Mouse (Mus musculus) limb, embryonic 14.5 days (tissue): ENCODE measurements around the gene Gm20388. TPM values are rescaled to one million over a fixed set of nuclear protein-coding genes. Genes with fewer than 3 reads are reported as not detected.

Source experiments
- ATAC-seq: fragments of 200-750 bp; cut with Nextera tagmentation; 2 replicates; pipeline ENCODE4 v1.8.0; 2017; ENCODE audit warnings: low read depth, moderate number of reproducible peaks, moderate TSS enrichment; ENCODE audit not compliant: low FRiP score
- DNase-seq: peaks from one replicate; pipeline ENCODE4 v3.0.0-alpha.2; 2015; ENCODE audit warnings: low spot score
- H3K27ac ChIP-seq: fragments of 300-500 bp; sonication (generic); replicated peaks from 2 replicates; pipeline ENCODE4 v1.5.1; 2014; ENCODE audit warnings: low read depth, mild to moderate bottlenecking, low read length, moderate library complexity, mixed read lengths
- H3K27me3 ChIP-seq: fragments of 300-500 bp; sonication (generic); 2 replicates; pipeline ENCODE4 v1.6.1; 2014; ENCODE audit warnings: low read length, mixed read lengths; ENCODE audit not compliant: control insufficient read depth, insufficient read depth
- H3K36me3 ChIP-seq: fragments of 300-500 bp; sonication (generic); 2 replicates; pipeline ENCODE4 v1.6.1; 2014; ENCODE audit warnings: mild to moderate bottlenecking, low read length, moderate library complexity, mixed read lengths; ENCODE audit not compliant: control insufficient read depth, insufficient read depth
- H3K4me1 ChIP-seq: fragments of 300-500 bp; sonication (generic); 2 replicates; pipeline ENCODE4 v1.6.1; 2014; ENCODE audit warnings: antibody characterized with exemption, low read length, mixed read lengths; ENCODE audit not compliant: control insufficient read depth, insufficient read depth
- H3K4me2 ChIP-seq: fragments of 300-500 bp; sonication (generic); replicated peaks from 2 replicates; pipeline ENCODE4 v1.6.1; 2014; ENCODE audit warnings: low read depth, mild to moderate bottlenecking, low read length, moderate library complexity; ENCODE audit not compliant: severe bottlenecking
- H3K4me3 ChIP-seq: fragments of 300-500 bp; sonication (generic); replicated peaks from 2 replicates; pipeline ENCODE4 v1.5.1; 2014; ENCODE audit warnings: low read length
- H3K9ac ChIP-seq: fragments of 300-500 bp; sonication (generic); 2 replicates; pipeline ENCODE4 v1.6.1; 2014; ENCODE audit warnings: mild to moderate bottlenecking, low read depth, low read length, moderate library complexity; ENCODE audit not compliant: severe bottlenecking
- H3K9me3 ChIP-seq: fragments of 300-500 bp; sonication (generic); 2 replicates; pipeline ENCODE4 v1.6.1; 2016; ENCODE audit warnings: low read length; ENCODE audit not compliant: control insufficient read depth
- POLR2A ChIP-seq: fragments of 200-500 bp; IDR thresholded peaks from 2 replicates; pipeline ENCODE4 v1.8.0; 2012; ENCODE audit warnings: inconsistent platforms, mild to moderate bottlenecking, moderate library complexity, borderline replicate concordance; ENCODE audit not compliant: insufficient read depth, insufficient read length; ENCODE audit errors: extremely low read depth
- WGBS: fragments of 180-500 bp; shearing (Covaris S2); extraction: QIAGEN DNeasy Blood & Tissue Kit; methylation state at CpG from one replicate; pipeline ENCODE4 v1.1.7; 2014; 5-methylcytosine and 5-hydroxymethylcytosine counted together
- polyA plus RNA-seq, 2 experiments: library from polyadenylated mRNA; depleted of rRNA in 1 of 2; stranded (reverse) in 1 of 2; unstranded in 1 of 2; fragments of >200 nt; fragmentation: Nextera tagmentation in 1 of 2; extraction: Ambion mirVana in 1 of 2; gene quantifications; 2 replicates each; pipeline versions ENCODE4 v1.2.1 to v1.2.3; 2012 to 2014

The Gm20388 gene
- polyA plus RNA-seq, 2 experiments = 1.9 to 49.9 TPM

DNA sequence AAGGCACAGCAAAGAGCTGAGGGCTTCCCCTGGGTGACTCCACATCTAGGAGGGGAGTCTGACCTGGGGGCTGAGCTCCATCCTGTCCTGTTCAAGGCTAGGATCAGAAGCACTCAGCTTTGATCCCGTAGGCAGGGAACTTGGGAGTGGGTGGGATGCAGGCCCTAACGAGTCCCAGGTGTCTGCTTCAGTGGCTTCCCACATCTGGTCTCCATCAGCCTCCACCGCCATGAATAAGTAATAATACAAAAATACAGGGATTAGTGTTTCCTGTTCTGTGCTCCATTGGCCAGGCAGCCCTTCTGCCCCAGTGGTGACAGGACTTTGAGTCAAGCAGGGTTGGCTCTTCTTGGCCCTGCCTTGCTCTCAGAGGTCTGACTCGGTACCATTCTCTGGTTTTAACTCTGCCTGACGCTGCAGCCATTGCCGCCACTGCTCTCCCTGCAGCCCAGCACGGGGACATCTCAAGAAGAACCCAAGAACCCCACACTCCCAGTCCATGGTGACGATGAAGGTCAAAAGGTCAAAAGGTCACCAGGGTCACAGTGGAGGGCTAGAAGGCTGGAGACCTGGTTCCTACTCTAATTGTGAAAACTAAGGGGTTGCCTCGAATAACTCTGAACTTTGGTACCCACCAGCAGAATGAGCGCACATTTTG lies 2747.6 kb downstream of the Gm20388 start:
- TF ChIP-seq POLR2A = no peak
- Histone ChIP-seq H3K27ac (peak overlapping the region; percentile 70), H3K9ac (no peak overlapping the region), H3K27me3 (no peaks in the 10 kb centered on the region), H3K4me3 (no peak overlapping the region), H3K4me1 (peaks cover 52% of the 10 kb centered on the region), H3K9me3 (no peaks in the 10 kb centered on the region), H3K36me3 (no peaks in the 10 kb centered on the region), H3K4me2 (peak overlapping the region; percentile 27; the same call in 1 of the 2 replicates)
- WGBS = 18% methylated on average over 10 of the region's 10 CpGs
- DNase-seq = peak; percentile 84
- ATAC-seq = peak; percentile 72

DNA sequence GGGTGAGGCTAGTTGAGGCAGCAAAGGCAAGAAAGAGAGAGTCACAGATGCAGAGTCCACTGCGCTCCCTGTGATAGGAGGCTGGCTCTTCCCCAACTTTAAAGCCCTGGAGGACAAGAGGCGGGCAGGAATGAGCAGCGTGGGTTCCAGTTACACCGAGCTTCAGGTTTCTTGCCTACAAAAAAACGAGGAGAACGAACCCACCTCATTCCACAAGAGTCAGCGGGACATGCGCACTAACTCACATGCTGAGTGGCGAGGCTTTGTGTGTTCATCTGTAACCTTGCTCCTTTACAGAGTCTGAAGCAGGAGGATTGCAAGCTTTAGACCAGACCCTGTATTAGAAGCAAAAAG lies 2748.1 kb downstream of the Gm20388 start:
- Histone ChIP-seq H3K4me2 (peak overlapping the region; percentile 27), H3K27me3 (no peaks in the 10 kb centered on the region), H3K4me1 (peaks cover 50% of the 10 kb centered on the region), H3K36me3 (no peaks in the 10 kb centered on the region), H3K9ac (no peak overlapping the region), H3K27ac (peak overlapping the region; percentile 70), H3K9me3 (no peaks in the 10 kb centered on the region), H3K4me3 (no peak overlapping the region)
- ATAC-seq (peak; percentile 48), DNase-seq (peak; percentile 56)
- 13% methylated on average over 9 of the region's 9 CpGs for WGBS
- no peak for TF ChIP-seq POLR2A

DNA sequence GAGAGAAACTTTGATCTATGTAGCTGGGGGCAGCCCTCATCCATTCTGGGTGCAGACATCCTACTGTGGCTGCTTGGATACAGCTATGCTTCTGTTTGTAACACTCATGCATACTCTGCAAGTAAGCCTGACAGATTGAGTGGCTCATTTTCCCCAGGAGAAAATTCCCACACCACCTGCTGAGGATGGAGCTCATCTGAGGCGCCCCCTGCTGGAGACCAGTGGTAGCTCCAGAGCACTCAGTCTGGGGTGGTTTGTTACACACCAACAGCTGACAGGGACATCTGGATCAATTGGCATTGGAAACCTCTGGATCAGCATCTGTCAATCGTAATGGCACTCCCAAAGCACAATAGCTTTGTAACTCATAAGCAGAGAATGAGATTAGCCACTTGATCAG lies 2749.4 kb downstream of the Gm20388 start:
- Histone ChIP-seq H3K36me3 (no peaks in the 10 kb centered on the region), H3K4me3 (no peak overlapping the region), H3K4me1 (peaks cover 62% of the 10 kb centered on the region), H3K9me3 (no peaks in the 10 kb centered on the region), H3K27ac (no peak overlapping the region), H3K9ac (no peak overlapping the region), H3K4me2 (0 out of 2 replicates have a peak overlapping the region, but pooled peaks have one; percentile 2), H3K27me3 (no peaks in the 10 kb centered on the region)
- 76% methylated on average over 2 of the region's 2 CpGs for WGBS
- no peak for TF ChIP-seq POLR2A
- ATAC-seq = no peak
- no peak for DNase-seq

DNA sequence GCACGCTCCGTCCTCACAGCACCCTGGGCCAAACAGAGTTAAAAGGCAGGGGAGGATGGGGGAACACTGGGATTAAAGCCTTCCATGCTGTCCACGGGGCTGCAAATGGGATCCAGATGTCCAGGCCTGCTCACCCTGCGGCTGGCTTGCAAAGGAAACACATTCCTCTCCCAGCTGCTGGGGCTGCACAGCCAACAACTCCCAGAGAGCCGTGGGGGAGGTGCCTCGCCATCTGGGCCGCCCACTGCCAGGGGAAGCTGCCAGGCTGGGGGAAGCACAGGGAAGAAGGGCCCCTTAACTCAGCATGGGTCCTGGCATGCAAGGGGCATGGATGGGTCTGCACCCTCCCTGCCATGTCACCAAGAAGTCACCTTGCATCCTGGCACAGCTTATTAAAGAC lies 2750.5 kb downstream of the Gm20388 start:
- peak; percentile 66 for ATAC-seq

DNA sequence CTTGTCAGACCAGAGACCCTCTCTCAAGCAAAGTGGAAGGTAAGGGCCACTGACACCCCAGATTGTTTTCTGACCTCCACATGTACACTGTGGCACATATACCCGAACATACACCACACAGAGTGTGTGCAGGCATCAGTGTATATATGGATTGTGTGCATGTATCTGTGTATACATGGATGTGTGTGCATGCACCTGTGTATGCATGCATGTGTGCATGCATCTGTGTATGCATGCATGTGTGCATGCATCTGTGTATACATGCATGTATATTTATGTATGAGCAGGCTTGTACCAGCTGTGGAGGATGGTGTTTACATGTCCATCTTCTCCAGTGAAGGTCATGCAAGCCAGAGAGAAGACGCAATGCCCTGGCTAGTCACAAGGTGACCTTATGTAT lies 2751.3 kb downstream of the Gm20388 start:
- H3K4me3 ChIP-seq = no peak overlapping the region
- no peaks in the 10 kb centered on the region for H3K27me3 ChIP-seq
- H3K9ac ChIP-seq = no peak overlapping the region
- peaks cover 80% of the 10 kb centered on the region for H3K4me1 ChIP-seq
- H3K9me3 ChIP-seq = no peaks in the 10 kb centered on the region
- DNase-seq = no peak
- no peaks in the 10 kb centered on the region for H3K36me3 ChIP-seq
- 62% methylated on average over 2 of the region's 2 CpGs for WGBS
- no peak for TF ChIP-seq POLR2A
- H3K4me2 ChIP-seq = no peak overlapping the region
- ATAC-seq = no peak
- H3K27ac ChIP-seq = no peak overlapping the region

More for the DNA sequence above, 2750.5 kb downstream of the Gm20388 start:
- Histone ChIP-seq H3K4me2 (no peak overlapping the region), H3K9me3 (no peaks in the 10 kb centered on the region), H3K36me3 (no peaks in the 10 kb centered on the region), H3K9ac (no peak overlapping the region), H3K4me1 (peaks cover 73% of the 10 kb centered on the region), H3K27ac (peak overlapping the region; percentile 50), H3K27me3 (no peaks in the 10 kb centered on the region), H3K4me3 (no peak overlapping the region)
- 2% methylated on average over 7 of the region's 7 CpGs for WGBS
- TF ChIP-seq POLR2A = no peak
- peak; percentile 88 for DNase-seq
